Mouse (Mus musculus) urinary bladder, postnatal 4 days (tissue): Measurements from ENCODE around the gene Mnd1.

Experiments
- DNase-seq, 2 experiments: peaks; one replicate each; pipeline ENCODE4 v3.0.0; 2021 to 2022; ENCODE audit warnings: low spot score in 2 of 2

The Mnd1 gene

DNA sequence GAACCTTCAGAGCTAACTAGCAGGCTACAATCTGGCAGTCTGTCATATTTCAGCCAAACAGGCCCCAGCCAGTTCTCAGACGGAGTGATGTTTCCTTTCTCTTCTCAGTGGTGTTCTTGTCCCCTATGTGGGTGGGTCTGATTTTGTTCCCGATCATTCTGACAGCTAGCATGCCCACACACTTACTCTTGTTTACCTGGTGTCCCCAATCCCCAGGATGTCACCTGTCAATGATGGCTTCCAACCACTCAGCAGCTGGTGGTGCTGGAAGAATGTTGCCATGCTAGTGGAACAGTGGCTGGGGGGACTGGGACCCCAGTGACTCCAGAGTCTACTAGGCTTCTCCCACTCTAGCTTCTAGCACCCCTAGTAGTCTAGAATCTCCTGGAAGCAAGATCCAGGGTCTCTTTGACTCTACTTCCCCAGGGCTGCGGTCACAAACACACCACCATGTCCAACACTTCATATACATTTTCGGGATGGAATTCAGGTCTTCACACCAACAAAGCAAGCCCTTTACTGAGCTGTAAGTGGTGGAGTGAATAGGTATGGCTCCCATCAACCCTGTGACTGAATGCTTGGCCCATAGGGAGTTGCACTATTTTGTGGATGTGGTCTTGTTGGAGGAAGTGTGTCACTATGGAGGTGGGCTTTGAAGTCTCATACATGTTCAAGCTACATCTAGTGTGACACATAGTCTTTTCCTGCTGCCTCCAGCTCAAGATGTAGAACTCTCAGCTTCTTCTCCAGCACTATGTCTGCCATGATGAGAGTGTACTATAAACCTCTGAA lies 2.2 kb upstream of the Mnd1 start:
- no peak for DNase-seq

- DNase-seq, result no peak
Observed at GRCm38 (mm10) chr3:84157011-84157410, 1.4 kb upstream of the Mnd1 start.

GRCm38 (mm10) chr3:84156105-84156504 lies 519 bp upstream of the Mnd1 start:
- no peak for DNase-seq

DNA sequence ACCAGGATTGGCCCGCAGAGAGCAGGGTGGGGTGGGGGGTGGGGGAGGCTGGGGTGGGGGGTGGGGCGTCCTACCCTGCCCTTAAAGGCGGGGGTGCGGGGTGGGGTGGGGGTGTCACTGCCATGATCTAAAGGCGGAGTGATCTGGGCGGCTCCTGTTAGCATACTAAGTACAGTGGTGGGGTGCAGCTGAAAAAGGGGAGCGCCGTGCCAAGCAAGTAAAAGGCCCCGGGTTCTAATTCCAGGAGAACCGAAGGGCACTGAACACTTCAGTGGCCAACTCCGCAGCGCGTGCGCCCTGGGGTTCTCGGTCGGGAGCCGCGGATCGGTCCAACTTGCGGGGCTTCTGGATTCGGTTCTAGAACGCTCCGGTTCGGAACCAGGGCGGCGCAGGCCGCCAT lies 440 bp downstream of the Mnd1 start:
- DNase-seq, result no peak

GRCm38 (mm10) chr3:84154721-84155141 lies 855 bp downstream of the Mnd1 start:
- DNase-seq, result no peak

DNA sequence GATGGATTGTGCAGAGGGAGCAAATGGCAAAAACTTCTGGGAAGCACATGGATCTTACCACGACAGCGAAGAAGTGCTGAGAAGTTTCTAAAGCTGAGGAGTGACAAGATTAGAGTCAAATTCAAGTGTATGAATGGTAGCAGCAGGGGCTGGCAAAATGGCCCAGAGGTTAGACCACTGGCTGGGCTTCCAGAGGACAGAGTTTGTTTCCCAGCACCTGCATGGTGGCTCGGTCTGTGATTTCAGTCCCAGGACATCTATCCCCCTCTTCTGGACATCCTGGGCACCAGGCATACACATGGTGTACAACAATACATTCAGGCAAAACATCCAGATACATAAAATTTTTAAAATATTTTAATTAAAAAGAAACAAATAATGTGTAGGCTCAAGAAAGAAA lies 5.8 kb downstream of the Mnd1 start:
- no peak for DNase-seq

DNA sequence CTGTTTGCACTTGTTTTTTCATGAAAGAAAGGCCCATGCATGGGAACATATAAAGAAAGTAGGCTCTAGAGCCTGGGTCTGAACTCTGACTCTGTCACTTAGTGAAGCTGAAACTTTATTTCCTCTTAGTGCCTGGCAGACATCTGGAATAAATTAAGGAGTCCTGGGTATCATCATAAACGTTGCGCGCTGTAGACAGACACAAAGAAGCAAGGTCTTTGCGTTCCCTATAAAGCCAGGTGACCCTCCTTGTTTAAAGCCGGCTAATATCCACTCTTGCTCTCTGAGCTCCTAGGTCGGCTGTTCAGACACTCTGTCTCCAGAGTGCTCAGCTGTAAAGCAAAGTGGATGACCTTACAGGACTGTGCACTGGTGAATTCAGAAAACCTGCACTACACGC lies 14.6 kb downstream of the Mnd1 start:
- DNase-seq, result no peak

GRCm38 (mm10) chr3:84136509-84136908 lies 19.1 kb downstream of the Mnd1 start:
- DNase-seq, result no peak

GRCm38 (mm10) chr3:84135933-84136332 lies 19.7 kb downstream of the Mnd1 start:
- DNase-seq, result no peak

DNA sequence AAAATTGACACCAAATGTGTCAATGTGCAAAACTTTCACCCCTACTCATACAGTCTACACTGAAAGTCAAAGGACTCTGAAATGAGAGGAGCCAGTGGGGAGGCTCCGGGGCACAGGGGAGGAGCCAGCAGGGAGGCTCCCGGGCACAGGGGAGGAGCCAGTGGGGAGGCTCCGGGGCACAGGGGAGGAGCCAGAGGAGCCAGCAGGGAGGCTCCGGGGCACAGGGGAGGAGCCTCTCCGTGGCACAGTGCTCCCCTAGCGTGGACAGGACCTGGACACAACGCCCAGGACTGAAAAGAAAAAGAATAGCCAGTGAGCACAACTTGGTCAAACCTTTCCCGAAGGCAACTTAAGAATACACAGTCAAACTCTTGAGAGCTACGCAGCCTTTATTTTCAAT lies 20.2 kb downstream of the Mnd1 start:
- DNase-seq, result no peak

- DNase-seq, result no peak
Observed at GRCm38 (mm10) chr3:84131369-84131768, 24.2 kb downstream of the Mnd1 start.

GRCm38 (mm10) chr3:84130776-84131175 lies 24.8 kb downstream of the Mnd1 start:
- no peak for DNase-seq

DNA sequence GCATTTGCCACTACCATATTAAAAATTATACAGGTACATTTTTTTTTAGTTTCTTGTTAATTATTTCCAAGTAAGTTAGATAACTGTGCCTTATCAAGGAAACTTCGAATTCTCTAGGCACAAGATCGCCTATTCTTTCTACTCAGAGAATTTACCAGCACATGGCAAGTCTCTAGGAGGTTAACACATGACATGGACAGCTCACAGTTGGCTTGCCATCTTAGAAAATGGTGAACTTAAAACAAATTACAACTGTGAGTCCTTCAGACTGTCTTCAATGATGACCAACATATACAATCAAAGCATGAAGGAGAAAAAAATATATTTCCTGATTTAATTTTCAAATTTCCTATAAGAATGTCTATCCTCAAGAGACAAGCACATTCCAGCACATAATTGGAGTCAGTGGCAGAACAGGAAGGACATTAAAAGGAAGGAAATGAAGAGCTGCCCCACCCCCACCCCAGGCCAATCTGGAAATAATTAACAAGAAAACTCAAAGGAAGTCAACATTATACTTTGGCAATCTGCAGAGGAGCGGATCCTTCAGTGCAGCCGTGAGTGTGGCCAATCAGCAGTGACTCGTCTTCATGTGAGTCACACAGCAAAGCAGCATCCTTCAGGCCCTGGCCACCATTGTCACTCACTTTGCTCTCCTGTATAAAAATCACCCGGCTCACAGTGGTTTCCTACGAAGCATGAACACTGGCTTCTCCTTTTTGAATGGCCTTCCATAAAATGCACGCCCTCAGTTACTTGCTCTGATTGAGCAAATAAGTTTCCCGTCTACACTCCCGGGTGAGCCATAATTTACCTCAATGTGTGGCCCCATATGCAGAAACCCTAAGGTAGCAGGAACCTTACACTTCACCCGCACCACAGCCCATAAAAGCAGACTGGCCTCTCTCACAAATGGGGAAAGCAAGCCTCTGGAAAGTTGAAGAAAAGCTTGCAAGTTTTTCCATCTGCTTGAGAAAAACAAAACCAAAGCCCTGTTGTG lies 26.4 kb downstream of the Mnd1 start:
- no peak for DNase-seq

- DNase-seq, result no peak
Observed at GRCm38 (mm10) chr3:84127431-84127830, 28.2 kb downstream of the Mnd1 start.

DNA sequence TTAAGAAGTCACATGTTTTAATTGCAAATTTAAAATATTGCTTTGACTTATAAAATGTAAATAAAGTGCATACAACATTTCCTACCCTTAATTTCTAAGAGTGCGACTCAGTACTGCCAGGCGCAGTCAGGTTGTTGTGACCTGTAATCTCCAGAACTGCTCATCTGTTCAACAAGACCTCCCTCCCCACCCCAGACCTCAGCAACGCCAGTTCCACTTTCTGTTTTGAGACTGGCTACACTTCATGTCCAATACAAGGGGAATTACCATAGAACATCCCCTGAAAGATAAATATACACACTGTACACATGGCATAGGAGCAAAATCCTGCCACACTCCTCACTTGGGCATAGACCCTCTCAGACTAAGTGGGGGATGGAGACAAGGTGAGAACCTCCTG lies 28.9 kb downstream of the Mnd1 start:
- DNase-seq, result no peak

- DNase-seq, result no peak
Observed at GRCm38 (mm10) chr3:84125704-84126289, 29.8 kb downstream of the Mnd1 start.

- no peak for DNase-seq
Observed at GRCm38 (mm10) chr3:84123461-84123860, 32.1 kb downstream of the Mnd1 start.

DNA sequence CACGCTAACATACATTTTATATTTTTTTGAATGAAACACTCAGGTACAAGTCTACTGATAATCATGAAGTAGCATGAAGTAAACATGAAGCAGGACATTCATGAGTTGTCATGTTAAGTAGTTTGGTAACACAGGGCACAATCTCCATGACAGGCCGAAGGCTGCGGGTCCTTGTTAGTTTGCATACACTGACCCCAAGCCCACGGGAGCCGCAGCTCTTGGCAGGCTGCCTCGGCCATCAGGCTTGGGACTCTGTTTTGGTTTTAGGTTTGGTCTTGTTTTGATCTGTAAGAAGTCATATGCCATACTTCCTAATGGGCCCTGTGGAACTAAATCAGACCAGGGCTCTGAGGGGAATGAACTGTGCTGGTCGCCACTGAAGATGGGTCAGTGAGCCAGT lies 36.9 kb downstream of the Mnd1 start:
- no peak for DNase-seq

- DNase-seq, result no peak
Observed at GRCm38 (mm10) chr3:84118178-84118577, 37.4 kb downstream of the Mnd1 start.

GRCm38 (mm10) chr3:84108614-84109013 lies 47.0 kb downstream of the Mnd1 start:
- DNase-seq, result no peak

- no peak for DNase-seq
Observed at GRCm38 (mm10) chr3:84106106-84106505, 49.5 kb downstream of the Mnd1 start.

DNA sequence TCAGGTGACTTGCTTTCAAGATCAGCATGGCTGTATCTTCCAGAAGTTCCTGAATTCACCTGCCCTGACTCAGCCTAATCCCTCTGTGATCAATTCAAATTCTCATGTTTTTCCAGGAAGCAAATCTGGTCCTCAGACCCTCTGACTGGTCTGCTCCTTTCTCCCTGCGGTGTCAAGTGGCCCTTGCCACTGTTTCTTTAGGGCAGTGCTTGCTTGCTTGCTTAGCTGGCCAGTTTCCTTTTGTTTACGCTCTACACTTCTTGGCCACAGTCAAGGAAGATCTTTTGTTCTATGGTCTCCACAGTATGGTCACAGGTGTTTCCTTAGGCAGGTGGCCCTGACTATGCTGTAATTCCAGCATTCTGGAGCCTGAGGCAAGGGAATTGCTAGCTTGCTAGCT lies 52.0 kb downstream of the Mnd1 start:
- no peak for DNase-seq
